Mouse (Mus musculus): ENCODE measurements around the gene March6.

- TF ChIP-seq POLR2A (IDR thresholded peaks at IDR 0.05; ENCODE audit: borderline replicate concordance, extremely low read depth, low read depth, low read length), result no peak
- TF ChIP-seq CTCF (IDR thresholded peaks at IDR 0.05; ENCODE audit: insufficient read depth, low read length), result no peak
Measured at GRCm38 (mm10) chr15:31431847-31432246, 99.0 kb downstream of the March6 start.

Data from lung, adult 2 months (tissue).